Mouse (Mus musculus) cerebellum, adult 11 months (tissue): Measurements from ENCODE around the gene Rab6b.
"Not testable (repeated sequence)": the region's sequence is repeated elsewhere in the genome, so short reads cannot be mapped to it uniquely, and the experiment has no call there.

Source experiments
- DNase-seq: peaks from one replicate; pipeline ENCODE4 v3.0.0; 2022

Rab6b gene

DNA sequence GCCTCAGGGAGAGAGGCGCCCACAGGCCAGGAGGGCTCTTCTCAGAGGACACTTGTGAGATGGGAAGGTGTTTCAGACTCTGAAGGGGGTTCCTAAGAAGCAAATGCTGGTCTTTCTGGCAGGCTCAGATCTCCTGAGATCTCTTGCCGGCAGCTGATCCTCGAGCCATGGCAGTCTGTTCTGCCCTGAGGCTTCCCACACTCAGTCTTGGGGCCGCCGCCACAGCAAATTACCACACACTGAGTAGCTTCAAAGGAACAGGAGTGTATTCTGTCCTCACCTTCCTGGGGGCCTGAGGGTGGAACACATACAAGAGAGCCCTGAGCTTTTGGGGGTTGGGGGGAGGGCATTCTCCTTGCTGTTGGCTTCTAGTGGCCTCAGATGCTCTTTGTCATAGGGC, 33.8 kb downstream of the Rab6b start:
- DNase-seq: no peak

GRCm38 (mm10) chr9:103146257-103146656, 34.7 kb downstream of the Rab6b start:
- DNase-seq: no peak

DNA sequence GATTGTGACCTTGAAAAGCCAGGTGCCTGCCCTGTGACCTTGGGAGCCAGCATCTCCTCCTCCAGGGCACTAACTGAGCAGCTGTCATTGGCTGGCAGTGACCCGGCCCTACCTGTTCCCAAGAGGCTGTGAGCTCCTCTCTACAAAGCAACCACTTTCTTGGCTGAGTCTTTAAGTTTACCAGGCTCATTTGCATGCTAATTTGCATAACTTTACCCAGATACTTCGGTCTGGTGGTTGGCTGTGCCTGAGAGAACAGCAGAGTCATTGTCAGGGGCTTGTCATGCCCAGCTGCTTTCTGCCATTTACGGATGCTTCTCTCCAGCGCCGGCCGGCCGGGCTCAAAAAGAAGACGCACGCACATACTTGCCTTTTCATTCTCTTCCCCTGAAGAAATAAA, 35.1 kb downstream of the Rab6b start:
- no peak for DNase-seq

- no peak for DNase-seq
Measured at GRCm38 (mm10) chr9:103147103-103147502, 35.5 kb downstream of the Rab6b start.

- DNase-seq: no peak
Measured at GRCm38 (mm10) chr9:103149074-103149799, 37.6 kb downstream of the Rab6b start.

DNA sequence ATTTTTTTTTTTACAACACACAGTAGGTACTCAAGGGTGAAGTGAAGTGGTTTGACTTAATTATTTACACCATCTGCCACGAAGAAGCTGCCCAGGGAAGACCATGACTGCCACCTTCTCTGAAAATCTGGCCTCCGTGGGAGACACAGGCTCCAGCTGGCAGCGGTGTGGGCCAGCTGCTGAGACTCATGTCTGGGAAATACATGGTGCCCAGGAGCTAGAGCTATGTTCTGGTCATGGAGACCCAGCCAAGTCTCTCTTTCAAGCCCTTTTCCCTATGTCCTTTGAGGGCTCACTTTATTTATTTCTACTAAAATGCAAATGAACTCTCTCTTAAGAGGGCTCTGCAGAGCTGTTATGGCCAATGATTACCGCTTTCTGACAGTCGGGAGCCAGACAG, 41.7 kb downstream of the Rab6b start:
- no peak for DNase-seq

GRCm38 (mm10) chr9:103154568-103154967, 43.0 kb downstream of the Rab6b start:
- no peak for DNase-seq

GRCm38 (mm10) chr9:103155158-103155557, 43.6 kb downstream of the Rab6b start:
- DNase-seq: not testable (repeated sequence)

GRCm38 (mm10) chr9:103163806-103164205, 52.2 kb downstream of the Rab6b start:
- DNase-seq: no peak

DNA sequence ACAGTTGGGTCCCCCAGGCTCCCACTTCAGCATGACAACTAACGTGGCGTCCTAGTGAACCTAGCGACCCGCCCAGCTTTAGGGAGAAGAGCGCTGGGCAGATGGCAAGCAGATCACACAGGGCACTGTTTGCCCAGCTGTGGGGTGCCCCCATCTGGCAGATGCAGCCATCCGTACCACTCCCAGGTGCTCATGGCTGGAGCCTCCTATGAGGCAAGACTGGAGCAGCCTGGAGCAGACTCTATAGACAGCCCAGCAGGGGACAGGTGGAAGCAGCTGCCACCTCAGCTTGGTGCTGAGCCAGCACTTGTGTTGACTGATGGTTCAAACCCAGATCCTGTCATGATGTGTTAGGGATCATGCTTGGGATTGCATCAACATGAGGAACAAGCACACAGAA, 56.5 kb downstream of the Rab6b start:
- DNase-seq: no peak

DNA sequence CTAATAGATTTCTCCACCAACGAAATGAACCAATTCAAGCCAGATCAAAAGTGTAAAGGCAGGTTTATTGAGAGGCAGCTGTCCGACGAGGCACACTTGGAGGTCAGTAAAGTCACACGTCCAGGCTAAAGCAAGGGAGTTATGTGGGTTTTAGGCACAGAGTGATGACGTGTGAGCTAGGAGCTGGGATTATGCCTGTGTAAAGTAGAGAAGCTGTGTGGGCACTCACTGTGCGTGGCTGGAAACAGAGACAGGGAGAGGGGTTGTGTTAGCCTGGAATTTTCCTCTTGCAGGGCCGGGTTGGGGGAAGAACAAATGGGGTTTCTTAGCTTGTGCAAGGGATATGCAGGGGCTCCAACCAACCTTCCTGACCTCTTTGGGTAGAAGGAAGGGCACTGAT, 57.2 kb downstream of the Rab6b start:
- DNase-seq: no peak

DNA sequence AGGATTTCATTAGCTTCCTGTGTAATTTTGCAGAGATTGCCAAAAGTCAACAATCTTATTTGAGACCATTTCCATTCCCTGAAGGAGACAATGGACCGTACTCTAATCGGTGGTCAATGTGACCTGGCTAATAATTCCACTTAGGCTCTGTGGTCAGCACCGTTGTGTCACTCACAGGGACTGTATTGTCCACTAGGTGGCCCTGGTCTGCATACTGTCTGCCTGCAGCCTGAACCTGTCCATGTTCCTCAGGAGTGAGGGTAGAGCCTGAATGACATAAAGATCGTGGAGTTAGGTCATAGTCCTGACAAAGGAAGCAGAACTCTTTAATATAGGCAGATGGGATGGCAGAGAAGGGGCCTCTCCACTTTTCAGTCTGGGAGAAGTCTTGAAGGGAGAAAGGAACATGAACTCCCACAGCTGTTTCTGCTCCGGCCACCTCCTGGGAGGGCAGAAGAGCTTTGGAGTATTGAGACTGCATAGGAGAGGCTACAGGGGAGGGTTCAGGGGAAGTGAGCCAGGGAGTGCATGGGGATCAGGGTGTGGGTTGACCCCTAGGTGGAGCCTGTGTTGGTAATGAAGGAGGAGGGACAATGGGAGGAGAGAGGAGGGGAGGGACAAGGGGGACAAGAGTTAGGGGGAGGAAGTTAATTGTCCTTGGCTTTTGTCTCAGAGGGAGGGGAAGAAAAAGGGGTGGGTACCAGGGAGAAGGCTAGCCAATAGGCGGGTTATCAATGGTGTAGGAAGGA, 63.4 kb downstream of the Rab6b start:
- no peak for DNase-seq

DNA sequence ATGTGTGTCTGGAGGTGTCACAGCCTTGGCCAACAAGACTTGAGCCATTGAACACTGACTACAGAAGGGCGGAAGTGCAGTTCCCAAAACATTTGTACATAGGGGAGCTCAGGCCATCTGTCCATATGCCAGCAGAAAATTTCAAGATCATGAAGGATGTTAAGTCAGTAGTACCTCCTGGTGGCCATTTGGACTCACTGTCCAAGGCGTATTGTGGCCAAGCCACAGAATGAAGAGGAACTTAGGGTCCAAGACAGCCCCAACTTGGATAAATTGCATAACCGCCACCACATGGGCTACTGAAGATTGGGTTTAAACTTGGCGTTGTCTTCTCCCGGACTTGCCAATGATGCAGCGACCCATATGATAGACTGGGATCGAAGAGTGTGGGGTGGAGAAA, 64.1 kb downstream of the Rab6b start:
- DNase-seq: no peak

- DNase-seq: peak; percentile 42
Measured at GRCm38 (mm10) chr9:103180303-103180702, 68.7 kb downstream of the Rab6b start.

DNA sequence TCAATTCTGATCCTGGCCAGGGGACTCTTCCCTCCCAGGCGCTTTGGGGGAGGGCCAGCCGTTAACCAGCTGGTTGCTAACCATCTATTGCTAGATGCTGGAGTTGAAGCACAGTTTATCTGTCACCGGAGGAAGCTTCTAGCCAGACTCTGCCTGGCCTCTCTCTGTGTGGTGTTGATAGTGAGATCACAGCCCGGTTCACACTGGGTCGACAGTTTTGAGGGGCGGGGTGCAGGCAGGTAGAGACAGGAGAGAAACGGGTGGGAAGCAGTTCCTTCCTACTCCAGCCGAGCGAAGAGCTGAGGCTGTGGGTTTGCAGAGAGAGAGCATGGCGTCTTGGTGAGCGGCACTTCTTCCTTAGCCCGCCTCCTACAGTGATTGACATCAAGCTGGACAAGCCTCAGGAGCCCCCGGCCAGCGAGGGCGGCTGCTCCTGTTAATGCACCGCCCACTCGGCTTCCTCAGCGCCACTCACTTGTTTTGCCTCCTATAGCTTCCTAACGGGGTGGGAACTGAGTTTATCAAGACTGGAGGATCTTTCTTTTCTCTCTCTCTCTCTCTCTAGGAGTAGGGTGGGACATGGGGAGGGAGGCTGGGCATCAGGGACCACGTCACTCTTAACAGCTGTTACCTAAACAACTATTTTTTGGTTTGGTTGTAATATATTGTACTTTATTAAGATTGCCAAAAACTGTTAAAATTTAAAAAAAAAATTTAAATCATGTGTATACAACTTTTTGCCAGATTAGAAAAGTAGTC, 69.4 kb downstream of the Rab6b start:
- DNase-seq: no peak

DNA sequence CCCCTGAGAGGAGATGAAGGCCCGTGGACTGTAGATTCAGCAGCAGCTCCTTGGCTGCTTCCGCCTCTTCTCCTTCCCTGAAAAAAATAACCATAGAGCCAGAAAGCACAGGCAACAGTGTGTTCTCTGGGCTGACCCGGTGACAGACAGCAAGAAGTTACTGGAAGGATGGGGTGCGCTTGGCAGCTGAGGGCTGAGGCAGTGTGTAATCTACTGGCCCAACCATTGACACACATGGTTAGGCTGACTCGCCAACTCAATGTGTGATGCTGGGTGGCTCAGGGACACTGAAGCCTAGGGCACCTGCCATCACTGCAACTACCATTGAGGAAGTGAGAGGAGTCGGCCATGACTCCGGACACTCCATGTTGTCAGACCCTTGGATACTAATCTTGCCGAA, 70.3 kb downstream of the Rab6b start:
- no peak for DNase-seq

DNA sequence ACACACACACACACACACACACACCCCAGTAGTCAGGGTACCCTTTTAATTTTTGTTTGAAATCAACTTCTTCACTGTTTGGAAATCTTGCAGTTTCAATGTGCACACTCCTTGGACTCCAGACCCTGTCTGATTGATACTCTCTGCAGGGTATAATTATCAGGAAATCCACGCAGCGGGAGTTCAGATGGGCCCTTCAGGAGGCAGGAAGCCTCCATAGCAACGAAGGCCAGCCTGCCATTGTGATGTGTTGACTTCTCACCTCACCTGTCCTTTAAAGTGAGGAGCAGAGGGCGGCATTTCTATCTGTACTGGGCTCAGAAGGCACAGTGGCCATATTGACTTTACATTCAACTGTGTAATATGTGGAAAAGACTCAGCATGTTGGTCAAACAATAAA, 73.3 kb downstream of the Rab6b start:
- no peak for DNase-seq

DNA sequence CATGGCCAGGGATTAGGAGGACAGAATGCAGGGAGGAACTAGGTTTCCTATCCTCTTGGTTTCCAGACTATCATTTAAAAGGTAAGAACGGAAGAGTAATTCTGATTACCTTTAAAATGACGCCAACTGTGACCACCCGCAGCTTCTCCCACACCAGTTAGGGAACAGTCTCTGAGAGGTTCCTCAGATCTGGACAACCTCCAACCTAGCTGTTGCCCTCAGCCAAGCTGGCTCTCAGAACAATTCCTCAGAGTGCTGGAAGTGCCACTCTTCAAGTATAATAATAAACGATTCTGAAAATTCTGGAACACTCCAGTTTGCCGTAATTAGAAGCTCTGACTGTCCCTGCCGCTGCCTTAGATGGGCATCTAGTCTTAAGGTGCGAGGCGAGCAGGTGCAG, 74.4 kb downstream of the Rab6b start:
- DNase-seq: peak; percentile 36

GRCm38 (mm10) chr9:103186747-103187146, 75.2 kb downstream of the Rab6b start:
- peak; percentile 71 for DNase-seq

DNA sequence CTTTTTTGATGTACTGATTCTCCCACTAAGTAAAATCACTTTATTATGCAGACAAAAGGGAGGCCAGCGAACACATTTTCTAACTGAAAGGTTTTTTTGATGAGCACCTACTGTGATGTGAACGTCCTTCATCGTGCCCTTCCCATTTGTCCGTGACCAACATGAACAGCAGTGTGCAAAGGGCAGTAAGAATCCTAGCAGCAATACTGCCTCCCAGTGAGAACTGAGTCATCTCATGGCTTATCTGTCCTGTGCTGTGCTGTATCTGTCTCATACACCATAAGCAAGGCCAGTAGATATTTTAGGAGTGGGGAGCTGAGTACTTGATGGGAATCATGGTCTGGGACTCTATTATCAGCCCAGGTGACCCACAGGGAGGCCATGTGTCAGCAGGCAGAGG, 76.8 kb downstream of the Rab6b start:
- no peak for DNase-seq

- peak; percentile 87 for DNase-seq
Measured at GRCm38 (mm10) chr9:103201561-103202260, 90.1 kb downstream of the Rab6b start, which contains the start of gene Srprb. Gene Srprb (minus strand): TSS chr9:103202137.

- DNase-seq: no peak
Measured at GRCm38 (mm10) chr9:103205786-103206185, 94.2 kb downstream of the Rab6b start.

DNA sequence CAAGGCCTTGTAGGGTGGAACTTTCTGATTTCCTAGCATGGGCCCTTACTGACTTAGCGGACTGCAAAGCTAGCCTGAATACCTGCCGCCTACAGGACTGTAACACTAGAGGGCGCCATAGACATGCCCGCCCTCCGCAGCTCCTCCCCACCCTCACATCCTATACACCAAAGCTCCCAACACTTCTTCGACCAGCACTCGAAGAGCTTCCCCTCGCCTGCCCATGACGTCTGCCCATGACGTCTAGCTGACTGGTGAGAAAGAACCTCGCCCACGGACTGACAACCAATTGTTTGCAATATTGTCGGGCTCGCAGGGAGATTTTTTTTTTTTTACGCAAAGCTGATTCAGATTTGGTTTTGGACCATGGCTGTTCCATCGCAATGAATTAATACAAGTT, 96.3 kb downstream of the Rab6b start:
- DNase-seq: peak; percentile 54
